ENCODE assay signal across 23 mouse cellular contexts in genomic region chr14:7795961-7796360, GRCm38 (mm10). TPM values are rescaled to one million over a fixed set of nuclear protein-coding genes. Genes with fewer than 3 reads are reported as not detected.
"Had no signal": no experiment of that assay in that cellular context is flagged by ENCODE, and none has a peak within 500 bp of the region (broad histone marks: within the 10 kb centered on the region; RNA-seq: fewer than 3 reads in every experiment).

No protein-coding gene starts in this region.

- H3K4me3 ChIP-seq: neural tube, embryonic 12.5 days; neural tube, embryonic 13.5 days; neural tube, embryonic 15.5 days; stomach, embryonic 15.5 days had no signal

- H3K27me3 ChIP-seq: neural tube, embryonic 15.5 days; stomach, embryonic 15.5 days had no signal

- H3K27ac ChIP-seq: neural tube, embryonic 12.5 days; neural tube, embryonic 13.5 days; neural tube, embryonic 15.5 days; stomach, embryonic 15.5 days had no signal

- H3K9me3 ChIP-seq: neural tube, embryonic 12.5 days; neural tube, embryonic 15.5 days; stomach, embryonic 15.5 days had no signal

- H3K4me2 ChIP-seq: neural tube, embryonic 12.5 days; neural tube, embryonic 13.5 days; neural tube, embryonic 15.5 days; stomach, embryonic 15.5 days had no signal

- H3K36me3 ChIP-seq: neural tube, embryonic 12.5 days; neural tube, embryonic 13.5 days; neural tube, embryonic 15.5 days; stomach, embryonic 15.5 days had no signal

- H3K9ac ChIP-seq: neural tube, embryonic 12.5 days; neural tube, embryonic 13.5 days; neural tube, embryonic 15.5 days; stomach, embryonic 15.5 days had no signal

- DNase-seq: retina, postnatal 1 day; right cerebral cortex, adult 18-20 months; right cerebral cortex, postnatal 14 days; right cerebral cortex, postnatal 25 days; right cerebral cortex, postnatal 4 days; spleen, adult 18-20 months; thymus, adult 18-20 months; thymus, adult 2 months; thymus, postnatal 14 days; thymus, postnatal 25 days; thymus, postnatal 36 days; thymus, postnatal 4 days had no signal

RNA-seq across cellular contexts. Expression of gene Gm26661, which starts 4.6 kb away (rescaled TPM):
- total RNA-seq: neutrophil, adult 5-6 weeks had no signal
- polyA plus RNA-seq: neural tube, embryonic 12.5 days; neural tube, embryonic 13.5 days; neural tube, embryonic 14.5 days; neural tube, embryonic 15.5 days; spleen, adult 2 months; stomach, embryonic 14.5 days; stomach, embryonic 15.5 days; stomach, embryonic 16.5 days; thymus, adult 2 months; thymus, postnatal 0 days; urinary bladder, adult 2 months had no signal
